ENCODE assay signal across 8 mouse cellular contexts in genomic region chr9:55048211-55048880, GRCm38 (mm10). TPM values are rescaled to one million over a fixed set of nuclear protein-coding genes. Genes with fewer than 3 reads are reported as not detected.
DNase-seq lines count a peak whose midpoint lies in the region; ATAC-seq and TF ChIP-seq lines count a peak whose summit lies in the region.

Chrnb4 (minus strand) TSS chr9:55048779.

- peak; percentile 45; the same call in 1 of the 2 replicates for ATAC-seq in kidney, postnatal 0 days (replicated peaks; ENCODE audit: low FRiP score, low read depth)
- ATAC-seq in hematopoietic stem cell, adult 5-6 weeks (replicated peaks in 1 of 2; ENCODE audit: insufficient read depth in 1 of 2, low FRiP score in 2 of 2, low TSS enrichment in 1 of 2, low read depth in 1 of 2, poor library complexity in 2 of 2, severe bottlenecking in 2 of 2) = peak; percentile 37 to 51
- peak; percentile 69 for ATAC-seq in midbrain, embryonic 13.5 days

- H3K36me3 ChIP-seq in kidney, postnatal 0 days (ENCODE audit: insufficient read depth, low read length) = no peaks in the 10 kb centered on the region
- no peaks in the 10 kb centered on the region for H3K36me3 ChIP-seq in midbrain, embryonic 13.5 days

- no peak for TF ChIP-seq CTCF in kidney, postnatal 0 days (IDR thresholded peaks at IDR 0.05; ENCODE audit: low read depth)

- H3K9ac ChIP-seq in kidney, postnatal 0 days (ENCODE audit: low read depth, low read length) = peak within 1 kb of the TSS; percentile 51
- peak within 1 kb of the TSS; percentile 58 for H3K9ac ChIP-seq in midbrain, embryonic 13.5 days (replicated peaks)

- H3K9me3 ChIP-seq in kidney, postnatal 0 days (replicated peaks; ENCODE audit: low read length) = no peaks in the 10 kb centered on the region
- no peaks in the 10 kb centered on the region for H3K9me3 ChIP-seq in midbrain, embryonic 13.5 days

- DNase-seq in kidney, postnatal 0 days (ENCODE audit: low spot score) = peak; percentile 2
- no peak for DNase-seq in kidney, adult 9 months
- DNase-seq in embryo, embryonic 10 days (ENCODE audit: low spot score) = peak; percentile 49
- no peak for DNase-seq in layer of hippocampus, postnatal 25 days (ENCODE audit: extremely low spot score in 1 of 2, low spot score in 1 of 2)
- no peak for DNase-seq in gastrocnemius, adult 8-10 months (ENCODE audit: low spot score in 2 of 2)
- DNase-seq in left cerebral cortex, adult 9 months (ENCODE audit: low spot score in 2 of 2) = no peak

- H3K4me3 ChIP-seq in kidney, postnatal 0 days (replicated peaks; ENCODE audit: low read depth, low read length) = peak within 1 kb of the TSS; percentile 39
- H3K4me3 ChIP-seq in midbrain, embryonic 13.5 days (replicated peaks) = peak within 1 kb of the TSS; percentile 46

- H3K4me2 ChIP-seq in kidney, postnatal 0 days (ENCODE audit: low read length) = peak within 1 kb of the TSS; percentile 85
- H3K4me2 ChIP-seq in midbrain, embryonic 13.5 days (replicated peaks) = peak within 1 kb of the TSS; percentile 72

- no peak within 1 kb of the TSS for H3K27ac ChIP-seq in kidney, postnatal 0 days
- H3K27ac ChIP-seq in midbrain, embryonic 13.5 days = no peak within 1 kb of the TSS

- under 1% methylated on average over 23 of the region's 23 CpGs for WGBS in kidney, postnatal 0 days
- WGBS in midbrain, embryonic 13.5 days = under 1% methylated on average over 23 of the region's 23 CpGs

- H3K27me3 ChIP-seq in kidney, postnatal 0 days (ENCODE audit: insufficient read depth, low read length) = no peaks in the 10 kb centered on the region
- H3K27me3 ChIP-seq in midbrain, embryonic 13.5 days = peaks cover 8% of the 10 kb centered on the region

- H3K4me1 ChIP-seq in kidney, postnatal 0 days (replicated peaks; ENCODE audit: insufficient read depth, low read length) = no peaks in the 10 kb centered on the region; the same call in 1 of the 2 replicates
- peaks cover 18% of the 10 kb centered on the region for H3K4me1 ChIP-seq in midbrain, embryonic 13.5 days (replicated peaks)

RNA-seq across cellular contexts. Expression of gene Chrnb4, which starts in this region (rescaled TPM):
- polyA plus RNA-seq in kidney, postnatal 0 days (2015; fragmentation: Nextera tagmentation; extraction: Ambion mirVana) = 1.0 and 1.4 TPM in 2 replicates
- total RNA-seq in hematopoietic stem cell, adult 5-6 weeks (2017) = not detected in 2 replicates
- 0.89 and 0.99 TPM in 2 replicates for polyA plus RNA-seq in midbrain, embryonic 13.5 days (2015; fragmentation: Nextera tagmentation; extraction: Ambion mirVana)
- under 1 TPM in 1 of 2 experiments, not detected in 1; 0.20 TPM for total RNA-seq in layer of hippocampus, postnatal 25 days (2021)
- under 1 TPM in 1 of 4 experiments, not detected in 3; 0.13 TPM for total RNA-seq in gastrocnemius, adult 8-10 months (2022)

Comparison
In these comparisons a context has a peak if more than half of its experiments do, and no peak if none do; other contexts are left out.
1. DNase-seq: peak in kidney, postnatal 0 days (single experiment) and embryo, embryonic 10 days (single experiment); none in kidney, adult 9 months (single experiment), layer of hippocampus, postnatal 25 days (0 of 2), gastrocnemius, adult 8-10 months (0 of 2) and left cerebral cortex, adult 9 months (0 of 2).
2. Peak in ATAC-seq in hematopoietic stem cell, adult 5-6 weeks; RNA of the gene not detected or under 1 TPM.
3. Peak in ATAC-seq, H3K4me3 ChIP-seq, H3K9ac ChIP-seq and H3K4me2 ChIP-seq in midbrain, embryonic 13.5 days; RNA of the gene not detected or under 1 TPM.
4. Peak in every context shown above with its lines, with median percentiles within 50 percentile points of each other: ATAC-seq.